Mouse (Mus musculus) embryonic fibroblast, embryonic 13.5 days (primary cell): ENCODE results near the gene Cenpe.

Source experiments
- CTCF ChIP-seq: IDR thresholded peaks from 2 replicates; pipeline ENCODE4 v1.5.1; 2011; ENCODE audit warnings: mild to moderate bottlenecking, control low read depth, low read length, moderate library complexity, borderline replicate concordance; ENCODE audit not compliant: insufficient read depth
- POLR2A ChIP-seq: IDR thresholded peaks from 2 replicates; pipeline ENCODE4 v1.6.1; 2011; ENCODE audit warnings: low read depth, mild to moderate bottlenecking, control low read depth, low read length, moderate library complexity

- no peak for TF ChIP-seq CTCF
- no peak for TF ChIP-seq POLR2A
Measured at GRCm38 (mm10) chr3:135232462-135232861, 20.1 kb downstream of the Cenpe start.
